Mouse (Mus musculus): Measurements from ENCODE around the gene Wrap73. TPM values are rescaled to one million over a fixed set of nuclear protein-coding genes. Genes with fewer than 3 reads are reported as not detected.

The Wrap73 gene
- total and polyA plus RNA-seq, 2 experiments = 9.3 to 25.3 TPM

DNA sequence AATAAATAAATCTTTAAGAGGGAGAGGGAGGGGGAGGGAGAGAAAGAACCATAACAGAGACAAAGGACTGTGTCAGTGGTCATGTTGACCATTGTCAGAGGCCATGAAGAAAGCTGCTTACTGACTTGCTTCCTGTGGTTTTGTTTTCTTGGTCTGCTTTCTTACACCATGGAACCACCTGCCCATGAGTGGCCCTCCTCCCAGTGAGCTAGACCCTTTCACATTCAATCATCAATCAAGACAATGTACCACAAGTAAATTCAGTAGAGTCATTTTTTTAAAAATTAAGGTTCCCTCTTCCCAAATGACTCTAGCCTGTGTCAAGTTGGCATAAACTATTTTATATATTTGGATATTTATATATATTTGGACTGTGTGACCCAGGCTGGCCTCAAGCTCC, 12.2 kb upstream of the Wrap73 start:
- H3K9ac ChIP-seq (ENCODE audit: low read depth, low read length) = no peak overlapping the region
- H3K4me3 ChIP-seq (ENCODE audit: insufficient read depth, low read depth, low read length) = no peak overlapping the region
- H3K79me2 ChIP-seq (ENCODE audit: control insufficient read depth, insufficient read depth, low read length) = no peaks in the 10 kb centered on the region
- H3K36me3 ChIP-seq (ENCODE audit: control insufficient read depth, insufficient read depth, low read length) = no peaks in the 10 kb centered on the region
- no peak overlapping the region for H3K27ac ChIP-seq (replicated peaks; ENCODE audit: insufficient read depth, low read depth, low read length)
- H3K27me3 ChIP-seq (ENCODE audit: control insufficient read depth, insufficient read depth, low read length) = no peaks in the 10 kb centered on the region
- no peak for TF ChIP-seq POLR2A (IDR thresholded peaks at IDR 0.05; ENCODE audit: extremely low read depth, insufficient read depth, low read length)
- TF ChIP-seq CTCF (IDR thresholded peaks at IDR 0.05; ENCODE audit: low read depth, low read length) = no peak
- DNase-seq (ENCODE audit: extremely low read depth, low read depth, low spot score) = no peak
- H3K4me1 ChIP-seq (ENCODE audit: control insufficient read depth, insufficient read depth, low read length) = no peaks in the 10 kb centered on the region

DNA sequence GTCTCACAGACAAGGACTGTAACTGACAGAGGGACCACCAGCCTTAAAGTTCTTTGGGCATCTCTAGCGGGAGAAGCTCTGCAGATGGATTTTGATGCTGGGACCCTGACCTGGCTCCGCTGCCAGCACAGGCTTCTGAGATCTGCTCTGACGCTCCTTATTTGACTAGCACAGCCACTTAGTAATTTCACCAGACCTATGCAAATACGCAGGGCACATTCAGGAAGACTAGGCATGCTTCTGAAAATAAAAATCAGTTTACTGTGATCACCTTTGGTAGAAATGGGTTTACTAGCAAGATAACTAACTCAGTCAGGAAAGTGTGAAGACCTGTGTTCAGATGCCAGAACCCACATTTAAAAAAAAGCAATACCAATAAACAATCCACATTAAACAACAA, 10.3 kb upstream of the Wrap73 start:
- TF ChIP-seq CTCF (IDR thresholded peaks at IDR 0.05; ENCODE audit: low read depth, low read length) (no peak), POLR2A (IDR thresholded peaks at IDR 0.05; ENCODE audit: extremely low read depth, insufficient read depth, low read length) (no peak)
- no peaks in the 10 kb centered on the region for H3K4me1 ChIP-seq (ENCODE audit: control insufficient read depth, insufficient read depth, low read length)
- DNase-seq (ENCODE audit: extremely low read depth, low read depth, low spot score) = no peak
- H3K27ac ChIP-seq (replicated peaks; ENCODE audit: insufficient read depth, low read depth, low read length) = no peak overlapping the region
- H3K27me3 ChIP-seq (ENCODE audit: control insufficient read depth, insufficient read depth, low read length) = no peaks in the 10 kb centered on the region
- H3K36me3 ChIP-seq (ENCODE audit: control insufficient read depth, insufficient read depth, low read length) = no peaks in the 10 kb centered on the region
- H3K9ac ChIP-seq (ENCODE audit: low read depth, low read length) = no peak overlapping the region
- 88% methylated on average over 4 of the region's 4 CpGs for WGBS
- no peak overlapping the region for H3K4me3 ChIP-seq (ENCODE audit: insufficient read depth, low read depth, low read length)
- H3K79me2 ChIP-seq (ENCODE audit: control insufficient read depth, insufficient read depth, low read length) = no peaks in the 10 kb centered on the region

DNA sequence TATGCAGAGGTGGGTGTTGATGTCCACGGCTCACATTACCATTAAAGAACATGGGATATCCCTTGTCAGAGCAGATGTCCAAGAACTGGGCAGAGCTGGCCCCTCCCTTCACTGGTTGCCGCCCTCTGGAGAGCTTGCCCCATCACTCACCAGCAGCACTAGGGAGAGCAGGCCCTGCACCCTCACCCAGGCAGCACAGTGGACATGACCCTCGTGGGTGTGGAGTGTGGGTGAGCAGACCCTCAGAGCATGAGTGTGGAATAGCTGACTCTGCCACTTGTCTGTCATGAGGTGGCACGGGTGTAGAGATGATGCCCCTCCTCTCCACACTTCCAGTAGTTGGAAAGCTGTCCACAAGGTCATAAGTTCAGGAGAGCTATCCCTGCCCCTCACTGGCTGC, 7.4 kb upstream of the Wrap73 start:
- no peak overlapping the region for H3K27ac ChIP-seq (replicated peaks; ENCODE audit: insufficient read depth, low read depth, low read length)
- TF ChIP-seq POLR2A (IDR thresholded peaks at IDR 0.05; ENCODE audit: extremely low read depth, insufficient read depth, low read length) = no peak
- no peak for TF ChIP-seq CTCF (IDR thresholded peaks at IDR 0.05; ENCODE audit: low read depth, low read length)
- no peaks in the 10 kb centered on the region for H3K4me1 ChIP-seq (ENCODE audit: control insufficient read depth, insufficient read depth, low read length)
- H3K27me3 ChIP-seq (ENCODE audit: control insufficient read depth, insufficient read depth, low read length) = peaks cover 7% of the 10 kb centered on the region
- no peak overlapping the region for H3K4me3 ChIP-seq (ENCODE audit: insufficient read depth, low read depth, low read length)
- no peaks in the 10 kb centered on the region for H3K36me3 ChIP-seq (ENCODE audit: control insufficient read depth, insufficient read depth, low read length)
- no peak overlapping the region for H3K9ac ChIP-seq (ENCODE audit: low read depth, low read length)
- H3K79me2 ChIP-seq (ENCODE audit: control insufficient read depth, insufficient read depth, low read length) = no peaks in the 10 kb centered on the region
- 52% methylated on average over 4 of the region's 4 CpGs for WGBS
- DNase-seq (ENCODE audit: extremely low read depth, low read depth, low spot score) = no peak

DNA sequence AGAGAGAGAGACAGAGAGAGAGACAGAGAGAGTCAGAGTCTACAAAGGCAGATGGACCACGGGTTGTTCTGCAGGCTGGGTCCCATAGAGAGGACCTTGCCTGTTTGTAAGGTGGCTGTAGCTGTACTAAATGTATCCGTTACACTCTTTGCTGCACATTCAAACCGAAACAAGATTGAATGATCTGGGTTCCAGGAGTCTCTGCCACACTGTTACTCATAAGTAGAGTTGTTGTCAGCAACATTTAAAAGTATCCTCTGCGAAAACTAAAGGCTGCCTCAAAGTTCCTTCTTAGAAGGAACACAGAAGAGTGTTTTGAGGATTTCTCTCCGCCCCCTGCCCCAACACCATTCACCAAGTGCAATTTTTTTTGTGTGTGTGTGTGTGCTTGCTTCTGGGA, 5.0 kb upstream of the Wrap73 start:
- peaks cover 5% of the 10 kb centered on the region; the same call in 1 of the 2 replicates for H3K4me1 ChIP-seq (ENCODE audit: control insufficient read depth, insufficient read depth, low read length)
- DNase-seq (ENCODE audit: extremely low read depth, low read depth, low spot score) = no peak
- H3K4me3 ChIP-seq (ENCODE audit: insufficient read depth, low read depth, low read length) = no peak overlapping the region
- no peaks in the 10 kb centered on the region for H3K79me2 ChIP-seq (ENCODE audit: control insufficient read depth, insufficient read depth, low read length)
- no peak for TF ChIP-seq CTCF (IDR thresholded peaks at IDR 0.05; ENCODE audit: low read depth, low read length)
- no peak for TF ChIP-seq POLR2A (IDR thresholded peaks at IDR 0.05; ENCODE audit: extremely low read depth, insufficient read depth, low read length)
- peaks cover 22% of the 10 kb centered on the region for H3K27me3 ChIP-seq (ENCODE audit: control insufficient read depth, insufficient read depth, low read length)
- 66% methylated on average over 5 of the region's 5 CpGs for WGBS
- no peak overlapping the region for H3K9ac ChIP-seq (ENCODE audit: low read depth, low read length)
- no peaks in the 10 kb centered on the region for H3K36me3 ChIP-seq (ENCODE audit: control insufficient read depth, insufficient read depth, low read length)
- no peak overlapping the region for H3K27ac ChIP-seq (replicated peaks; ENCODE audit: insufficient read depth, low read depth, low read length)

DNA sequence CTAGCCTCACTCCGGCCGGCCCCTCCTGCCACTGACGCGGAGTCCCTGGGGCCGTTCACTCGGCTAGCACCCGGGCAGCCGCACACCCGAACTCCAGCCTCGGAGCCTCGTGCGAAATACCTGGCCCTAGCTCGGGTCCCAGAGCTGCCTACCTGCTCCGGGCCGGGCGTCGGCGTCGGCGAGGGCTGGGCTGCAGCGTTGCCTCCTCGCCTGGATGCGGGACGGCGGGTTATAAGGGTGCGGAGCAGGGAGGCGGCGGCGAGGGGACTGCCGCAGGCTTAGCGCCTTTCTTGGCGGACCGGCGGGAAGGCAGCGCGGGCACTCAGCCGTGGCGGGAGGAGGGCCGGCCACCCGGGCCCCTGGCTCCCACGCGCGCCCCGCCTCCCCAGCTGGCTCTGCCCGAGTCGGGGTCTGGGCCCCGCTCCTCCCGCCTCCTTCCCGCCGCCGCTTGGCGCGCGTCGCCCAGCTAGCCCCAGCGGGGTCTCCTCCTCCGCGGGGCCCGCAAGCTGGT, 2.4 kb upstream of the Wrap73 start:
- Histone ChIP-seq H3K79me2 (ENCODE audit: control insufficient read depth, insufficient read depth, low read length) (no peaks in the 10 kb centered on the region), H3K4me1 (ENCODE audit: control insufficient read depth, insufficient read depth, low read length) (peaks cover 10% of the 10 kb centered on the region; the same call in 1 of the 2 replicates), H3K27ac (replicated peaks; ENCODE audit: insufficient read depth, low read depth, low read length) (no peak overlapping the region), H3K9ac (ENCODE audit: low read depth, low read length) (peak overlapping the region; percentile 15; the same call in 1 of the 2 replicates), H3K27me3 (ENCODE audit: control insufficient read depth, insufficient read depth, low read length) (peaks cover 22% of the 10 kb centered on the region), H3K36me3 (ENCODE audit: control insufficient read depth, insufficient read depth, low read length) (no peaks in the 10 kb centered on the region), H3K4me3 (ENCODE audit: insufficient read depth, low read depth, low read length) (peak overlapping the region; percentile 47; the same call in 1 of the 2 replicates)
- no peak for DNase-seq (ENCODE audit: extremely low read depth, low read depth, low spot score)
- 1% methylated on average over 59 of the region's 59 CpGs for WGBS
- TF ChIP-seq POLR2A (IDR thresholded peaks at IDR 0.05; ENCODE audit: extremely low read depth, insufficient read depth, low read length) = no peak
- TF ChIP-seq CTCF (IDR thresholded peaks at IDR 0.05; ENCODE audit: low read depth, low read length) = no peak

- H3K79me2 ChIP-seq (ENCODE audit: control insufficient read depth, insufficient read depth, low read length) = no peaks in the 10 kb centered on the region
- peak within 1 kb of the TSS; percentile 47; the same call in 1 of the 2 replicates for H3K4me3 ChIP-seq (ENCODE audit: insufficient read depth, low read depth, low read length)
- peaks cover 10% of the 10 kb centered on the region; the same call in 1 of the 2 replicates for H3K4me1 ChIP-seq (ENCODE audit: control insufficient read depth, insufficient read depth, low read length)
- H3K27me3 ChIP-seq (ENCODE audit: control insufficient read depth, insufficient read depth, low read length) = peaks cover 22% of the 10 kb centered on the region
- no peaks in the 10 kb centered on the region for H3K36me3 ChIP-seq (ENCODE audit: control insufficient read depth, insufficient read depth, low read length)
- WGBS = 0% methylated on average over 4 of the region's 4 CpGs
- DNase-seq (ENCODE audit: extremely low read depth, low read depth, low spot score) = no peak
- TF ChIP-seq POLR2A (IDR thresholded peaks at IDR 0.05; ENCODE audit: extremely low read depth, insufficient read depth, low read length) (no peak), CTCF (IDR thresholded peaks at IDR 0.05; ENCODE audit: low read depth, low read length) (no peak)
- peak within 1 kb of the TSS; percentile 15; the same call in 1 of the 2 replicates for H3K9ac ChIP-seq (ENCODE audit: low read depth, low read length)
- no peak within 1 kb of the TSS for H3K27ac ChIP-seq (replicated peaks; ENCODE audit: insufficient read depth, low read depth, low read length)
Measured at GRCm38 (mm10) chr4:154140182-154140212, 2.2 kb upstream of the Wrap73 start, which contains the start of gene Trp73. Trp73 (minus strand) TSS chr4:154140208.
